Mouse (Mus musculus) heart, adult 2 months (tissue): ENCODE measurements at regions not wholly inside any gene's neighbourhood (a gene's known extent, or its start where the extent isn't known, plus 50 kb on each side); places are given as distances from the start of the nearest gene placed in this dataset.

Source experiments
- DNase-seq, 2 experiments: peaks; one replicate each; pipeline ENCODE4 v3.0.0; 2021
- H3K27ac ChIP-seq: fragments of 200-600 bp; 2 replicates; pipeline ENCODE4 v1.8.1; 2022
- H3K27me3 ChIP-seq: fragments of 200-500 bp; 2 replicates; pipeline ENCODE4 v1.6.1; 2012; ENCODE audit warnings: mild to moderate bottlenecking, low read length, inconsistent platforms, mixed read lengths; ENCODE audit not compliant: control insufficient read depth, insufficient read depth
- H3K36me3 ChIP-seq: fragments of 200-500 bp; 2 replicates; pipeline ENCODE4 v1.6.1; 2012; ENCODE audit warnings: low read length, inconsistent platforms; ENCODE audit not compliant: control insufficient read depth, insufficient read depth
- H3K4me1 ChIP-seq: fragments of 200-500 bp; 2 replicates; pipeline ENCODE4 v1.6.1; 2011; ENCODE audit warnings: low read length; ENCODE audit not compliant: control insufficient read depth, insufficient read depth
- H3K4me3 ChIP-seq: fragments of 200-600 bp; 2 replicates; pipeline ENCODE4 v1.8.1; 2022
- H3K79me2 ChIP-seq: fragments of 200-500 bp; replicated peaks from 2 replicates; pipeline ENCODE4 v1.6.1; 2012; ENCODE audit warnings: mild to moderate bottlenecking, inconsistent platforms, low read length, moderate library complexity, mixed read lengths; ENCODE audit not compliant: control insufficient read depth, insufficient read depth
- H3K9ac ChIP-seq: fragments of 200-500 bp; 2 replicates; pipeline ENCODE4 v1.6.1; 2012; ENCODE audit warnings: low read depth, mild to moderate bottlenecking, control low read depth, inconsistent platforms, low read length, mixed read lengths
- CTCF ChIP-seq: fragments of 200-600 bp; IDR thresholded peaks from 2 replicates; pipeline ENCODE4 v1.8.1; 2022; ENCODE audit warnings: antibody characterized with exemption, mild to moderate bottlenecking, moderate library complexity
- EP300 ChIP-seq: fragments of 200-500 bp; IDR thresholded peaks from 2 replicates; pipeline ENCODE4 v1.6.1; 2011; ENCODE audit warnings: low read depth, low read length, control low read depth; ENCODE audit not compliant: insufficient read depth
- POLR2A ChIP-seq: fragments of 200-500 bp; IDR thresholded peaks from 2 replicates; pipeline ENCODE4 v1.6.1; 2011; ENCODE audit warnings: mild to moderate bottlenecking, low read depth, low read length, control low read depth; ENCODE audit not compliant: insufficient read depth
- WGBS: fragments of 180-500 bp; shearing (Covaris S2); methylation state at CpG from one replicate; pipeline ENCODE4 v1.1.7; 2018; 5-methylcytosine and 5-hydroxymethylcytosine counted together
- intact Hi-C: fragments of 180-260 bp; cut with DNase I; formaldehyde crosslinking; loops from one replicate; pipeline ENCODE4 v1.15.1; 2025

GRCm38 (mm10) chr3:31481964-31482363, 171.8 kb upstream of the Slc7a14 start:
- no peaks in the 10 kb centered on the region for H3K4me1 ChIP-seq
- DNase-seq = no peak
- no peaks in the 10 kb centered on the region for H3K27me3 ChIP-seq
- H3K9ac ChIP-seq = no peak overlapping the region
- TF ChIP-seq EP300 (no peak), CTCF (no peak), POLR2A (no peak)
- H3K79me2 ChIP-seq = no peaks in the 10 kb centered on the region
- 40% methylated on average over 3 of the region's 3 CpGs for WGBS
- no peak overlapping the region for H3K27ac ChIP-seq
- no peak overlapping the region for H3K4me3 ChIP-seq
- H3K36me3 ChIP-seq = no peaks in the 10 kb centered on the region
- intact Hi-C loops = no loop called here

GRCm38 (mm10) chr3:31467882-31468281, 157.7 kb upstream of the Slc7a14 start:
- Histone ChIP-seq H3K79me2 (no peaks in the 10 kb centered on the region), H3K36me3 (no peaks in the 10 kb centered on the region), H3K27me3 (no peaks in the 10 kb centered on the region), H3K9ac (no peak overlapping the region), H3K27ac (no peak overlapping the region), H3K4me1 (no peaks in the 10 kb centered on the region), H3K4me3 (no peak overlapping the region)
- TF ChIP-seq POLR2A = no peak
- intact Hi-C loops = no loop called here
- WGBS = 23% methylated on average over 1 of the region's 1 CpGs
- DNase-seq = no peak

- no peak for TF ChIP-seq EP300
- no peak for TF ChIP-seq POLR2A
- no peak for TF ChIP-seq CTCF
- intact Hi-C loops = no loop called here
- WGBS = 62% methylated on average over 4 of the region's 4 CpGs
- no peaks in the 10 kb centered on the region for H3K79me2 ChIP-seq
- H3K9ac ChIP-seq = no peak overlapping the region
- no peak overlapping the region for H3K4me3 ChIP-seq
- H3K36me3 ChIP-seq = no peaks in the 10 kb centered on the region
- H3K4me1 ChIP-seq = no peaks in the 10 kb centered on the region
- H3K27me3 ChIP-seq = no peaks in the 10 kb centered on the region
- DNase-seq = no peak
- H3K27ac ChIP-seq = no peak overlapping the region
Measured at GRCm38 (mm10) chr3:31464260-31464659, 154.1 kb upstream of the Slc7a14 start.

GRCm38 (mm10) chr3:31459456-31459855, 149.3 kb upstream of the Slc7a14 start:
- Histone ChIP-seq H3K4me1 (no peaks in the 10 kb centered on the region), H3K27ac (no peak overlapping the region), H3K27me3 (no peaks in the 10 kb centered on the region), H3K4me3 (no peak overlapping the region), H3K79me2 (no peaks in the 10 kb centered on the region), H3K36me3 (no peaks in the 10 kb centered on the region), H3K9ac (no peak overlapping the region)
- intact Hi-C loops = loop anchor here (1.0 kb wide), 1 partner anchor 313 kb away; no protein-coding TSS in a partner anchor
- DNase-seq = peak; percentile 4 to 23
- WGBS = 49% methylated on average over 5 of the region's 5 CpGs
- peak; percentile 59 for TF ChIP-seq CTCF
- no peak for TF ChIP-seq EP300

- no peak overlapping the region for H3K9ac ChIP-seq
- no peaks in the 10 kb centered on the region for H3K79me2 ChIP-seq
- H3K4me3 ChIP-seq = no peak overlapping the region
- no peaks in the 10 kb centered on the region for H3K4me1 ChIP-seq
- 67% methylated on average over 3 of the region's 4 CpGs for WGBS
- intact Hi-C loops = no loop called here
- H3K27ac ChIP-seq = no peak overlapping the region
- no peak for TF ChIP-seq POLR2A
- TF ChIP-seq EP300 = no peak
- TF ChIP-seq CTCF = no peak
- no peak for DNase-seq
- H3K27me3 ChIP-seq = no peaks in the 10 kb centered on the region
- no peaks in the 10 kb centered on the region for H3K36me3 ChIP-seq
Measured at GRCm38 (mm10) chr3:31457938-31458337, 147.8 kb upstream of the Slc7a14 start.

GRCm38 (mm10) chr3:31455031-31455430, 144.9 kb upstream of the Slc7a14 start:
- 65% methylated on average over 5 of the region's 5 CpGs for WGBS
- no peak for DNase-seq
- Histone ChIP-seq H3K27me3 (no peaks in the 10 kb centered on the region), H3K79me2 (no peaks in the 10 kb centered on the region), H3K9ac (no peak overlapping the region), H3K36me3 (no peaks in the 10 kb centered on the region), H3K27ac (no peak overlapping the region), H3K4me1 (no peaks in the 10 kb centered on the region), H3K4me3 (no peak overlapping the region)
- intact Hi-C loops = no loop called here
- no peak for TF ChIP-seq POLR2A
- TF ChIP-seq EP300 = no peak
- no peak for TF ChIP-seq CTCF
